Mouse (Mus musculus): ENCODE measurements around the gene Gm6899. TPM values are rescaled to one million over a fixed set of nuclear protein-coding genes. Genes with fewer than 3 reads are reported as not detected.

The Gm6899 gene
- total RNA-seq, 2 experiments from 2014 or later = not detected

DNA sequence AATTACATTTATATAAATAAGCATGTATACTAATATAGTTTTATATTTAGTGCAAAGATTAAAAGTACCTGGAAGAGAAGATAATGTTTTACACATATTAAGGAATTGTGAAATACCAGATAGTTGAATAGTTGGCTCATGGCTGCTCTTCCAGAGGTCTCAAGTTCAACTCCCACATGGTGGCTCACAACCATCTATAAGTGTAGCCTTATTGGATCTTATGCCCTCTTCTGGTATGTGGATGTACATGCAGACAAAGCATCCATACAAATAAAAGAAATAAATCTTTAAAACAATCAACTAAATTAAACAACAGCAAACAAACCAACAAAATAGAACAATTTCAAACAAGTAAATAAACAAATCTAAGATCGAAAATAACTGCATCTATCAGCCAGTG, 49.1 kb downstream of the Gm6899 start:
- no peak for DNase-seq

Other genes with a start within 250 kb of the Gm6899 start
- gene Fancl, start 207.1 kb upstream of the Gm6899 start, total RNA-seq (2021) = 1 to 10 TPM; 3.0 to 3.6 TPM
- 1 to 10 TPM; 6.2 to 9.1 TPM for gene Vrk2, start 758 bp downstream of the Gm6899 start, total RNA-seq (2021)